Mouse (Mus musculus) liver, embryonic 14.5 days (tissue): ENCODE measurements at regions not wholly inside any gene's neighbourhood (a gene's known extent, or its start where the extent isn't known, plus 50 kb on each side); places are given as distances from the start of the nearest gene placed in this dataset.

Experiments used
- ATAC-seq: fragments of 200-750 bp; cut with Nextera tagmentation; 2 replicates; pipeline ENCODE4 v1.8.0; 2017; ENCODE audit warnings: moderate number of reproducible peaks, mild to moderate bottlenecking, moderate library complexity; ENCODE audit not compliant: insufficient read depth
- DNase-seq, 3 experiments: peaks; one replicate each; pipeline ENCODE4 v3.0.0-alpha.2; 2012 to 2013; ENCODE audit warnings: low read depth in 3 of 3, low spot score in 3 of 3
- H3K27ac ChIP-seq: fragments of 300-500 bp; sonication (generic); 2 replicates; pipeline ENCODE4 v1.5.1; 2014; ENCODE audit warnings: moderate library complexity, mild to moderate bottlenecking, control low read depth, inconsistent platforms
- H3K27me3 ChIP-seq: fragments of 300-500 bp; sonication (generic); 2 replicates; pipeline ENCODE4 v1.6.1; 2014; ENCODE audit warnings: mild to moderate bottlenecking, low read length, moderate library complexity; ENCODE audit not compliant: control insufficient read depth, insufficient read depth
- H3K36me3 ChIP-seq: fragments of 300-500 bp; sonication (generic); replicated peaks from 2 replicates; pipeline ENCODE4 v1.6.1; 2014; ENCODE audit warnings: low read depth; ENCODE audit not compliant: control insufficient read depth, insufficient read depth
- H3K4me1 ChIP-seq, 2 experiments: fragments of 200-500 bp in 1 of 2; fragments of 300-500 bp in 1 of 2; sonication (generic) in 1 of 2; replicated peaks; 2 replicates each; pipeline ENCODE4 v1.6.1; 2012 to 2014; ENCODE audit warnings: antibody characterized with exemption in 1 of 2, inconsistent platforms in 1 of 2, low read length in 1 of 2; ENCODE audit not compliant: control insufficient read depth in 2 of 2, insufficient read depth in 2 of 2
- H3K4me2 ChIP-seq: fragments of 300-500 bp; sonication (generic); 2 replicates; pipeline ENCODE4 v1.6.1; 2014; ENCODE audit warnings: low read depth, mild to moderate bottlenecking, control low read depth, moderate library complexity
- H3K4me3 ChIP-seq, 2 experiments: fragments of 200-500 bp in 1 of 2; fragments of 300-500 bp in 1 of 2; sonication (generic) in 1 of 2; 2 replicates each; pipeline ENCODE4 v1.5.1; 2012 to 2014; ENCODE audit warnings: low read depth in 2 of 2, low read length in 2 of 2, mild to moderate bottlenecking in 2 of 2, control low read depth in 1 of 2, inconsistent platforms in 1 of 2, moderate library complexity in 1 of 2; ENCODE audit not compliant: insufficient read depth in 1 of 2
- H3K9ac ChIP-seq: fragments of 300-500 bp; sonication (generic); replicated peaks from 2 replicates; pipeline ENCODE4 v1.6.1; 2014; ENCODE audit warnings: mild to moderate bottlenecking, control low read depth, moderate library complexity
- H3K9me3 ChIP-seq: fragments of 300-500 bp; sonication (generic); 2 replicates; pipeline ENCODE4 v1.6.1; 2016; ENCODE audit warnings: low read length, mixed read lengths; ENCODE audit not compliant: control insufficient read depth
- CTCF ChIP-seq: IDR thresholded peaks from 2 replicates; pipeline ENCODE4 v1.5.1; 2016; ENCODE audit warnings: antibody characterized with exemption, low read depth, control low read depth
- EP300 ChIP-seq: IDR thresholded peaks from 2 replicates; pipeline ENCODE4 v1.6.1; 2016; ENCODE audit warnings: antibody characterized with exemption, low read depth
- WGBS: fragments of 180-500 bp; shearing (Covaris S2); extraction: QIAGEN DNeasy Blood & Tissue Kit; methylation state at CpG from one replicate; pipeline ENCODE4 v1.1.7; 2014; ENCODE audit not compliant: insufficient replicate concordance; 5-methylcytosine and 5-hydroxymethylcytosine counted together

GRCm38 (mm10) chr3:78339891-78340290 is 946.4 kb downstream of the Rapgef2 start:
- no peak for TF ChIP-seq CTCF
- no peak for TF ChIP-seq EP300
- no peak for DNase-seq
- Histone ChIP-seq H3K36me3 (no peaks in the 10 kb centered on the region), H3K9ac (no peak overlapping the region), H3K27me3 (no peaks in the 10 kb centered on the region), H3K4me3 (no peak overlapping the region), H3K4me1 (no peaks in the 10 kb centered on the region), H3K27ac (no peak overlapping the region), H3K9me3 (no peaks in the 10 kb centered on the region), H3K4me2 (no peak overlapping the region)
- 27% methylated on average over 1 of the region's 1 CpGs for WGBS
- no peak for ATAC-seq

- no peaks in the 10 kb centered on the region for H3K27me3 ChIP-seq
- H3K9ac ChIP-seq, result no peak overlapping the region
- H3K4me3 ChIP-seq, result no peak overlapping the region
- no peaks in the 10 kb centered on the region for H3K4me1 ChIP-seq
- no peaks in the 10 kb centered on the region for H3K9me3 ChIP-seq
- no peak for TF ChIP-seq EP300
- no peak for TF ChIP-seq CTCF
- DNase-seq (no peak), ATAC-seq (no peak)
- 63% methylated on average over 7 of the region's 7 CpGs for WGBS
- no peak overlapping the region for H3K27ac ChIP-seq
- H3K36me3 ChIP-seq, result no peaks in the 10 kb centered on the region
- H3K4me2 ChIP-seq, result no peak overlapping the region
Observed at GRCm38 (mm10) chr3:78311630-78312406, 974.5 kb downstream of the Rapgef2 start.

- TF ChIP-seq CTCF (no peak), EP300 (no peak)
- Histone ChIP-seq H3K9me3 (no peaks in the 10 kb centered on the region), H3K27me3 (no peaks in the 10 kb centered on the region), H3K4me2 (no peak overlapping the region), H3K4me3 (no peak overlapping the region), H3K9ac (no peak overlapping the region), H3K36me3 (no peaks in the 10 kb centered on the region), H3K27ac (no peak overlapping the region), H3K4me1 (no peaks in the 10 kb centered on the region)
- ATAC-seq, result no peak
- no peak for DNase-seq
Observed at GRCm38 (mm10) chr3:78300506-78300905, 985.8 kb downstream of the Rapgef2 start.

GRCm38 (mm10) chr3:78291894-78292293 is 994.4 kb downstream of the Rapgef2 start:
- DNase-seq (no peak), ATAC-seq (no peak)
- Histone ChIP-seq H3K9me3 (no peaks in the 10 kb centered on the region), H3K4me1 (no peaks in the 10 kb centered on the region), H3K27me3 (no peaks in the 10 kb centered on the region), H3K4me2 (no peak overlapping the region), H3K27ac (no peak overlapping the region), H3K9ac (no peak overlapping the region), H3K4me3 (no peak overlapping the region), H3K36me3 (no peaks in the 10 kb centered on the region)
- 32% methylated on average over 3 of the region's 3 CpGs for WGBS
- TF ChIP-seq CTCF (no peak), EP300 (no peak)

- Histone ChIP-seq H3K27me3 (no peaks in the 10 kb centered on the region), H3K4me3 (no peak overlapping the region), H3K9me3 (no peaks in the 10 kb centered on the region), H3K27ac (no peak overlapping the region), H3K36me3 (no peaks in the 10 kb centered on the region), H3K4me1 (no peaks in the 10 kb centered on the region), H3K9ac (no peak overlapping the region), H3K4me2 (no peak overlapping the region)
- ATAC-seq, result no peak
- TF ChIP-seq CTCF (no peak), EP300 (no peak)
- no peak for DNase-seq
- WGBS, result 63% methylated on average over 3 of the region's 3 CpGs
Observed at GRCm38 (mm10) chr3:78284071-78284470, 1002.2 kb downstream of the Rapgef2 start.
